Mouse (Mus musculus): Measurements from ENCODE around the gene Ezh1.

The Ezh1 gene

GRCm38 (mm10) chr11:101251031-101251430 is 24.8 kb upstream of the Ezh1 start:
- H3K4me1 ChIP-seq (replicated peaks; ENCODE audit: low read depth, low read length): peaks cover 44% of the 10 kb centered on the region
- H3K27me3 ChIP-seq (ENCODE audit: insufficient read depth, low read length): peaks cover 20% of the 10 kb centered on the region
- H3K36me3 ChIP-seq (ENCODE audit: insufficient read depth, low read length): peaks cover 3% of the 10 kb centered on the region
- H3K4me3 ChIP-seq (replicated peaks; ENCODE audit: low read length): no peak overlapping the region
- no peak for TF ChIP-seq NANOG (IDR thresholded peaks at IDR 0.05; ENCODE audit: borderline replicate concordance, low read length)
- TF ChIP-seq POU5F1 (IDR thresholded peaks at IDR 0.05; ENCODE audit: borderline replicate concordance, low read length): no peak
- TF ChIP-seq CTCF (conservative IDR thresholded peaks at IDR 0.05; ENCODE audit: low read length): no peak
- no peaks in the 10 kb centered on the region for H3K9me3 ChIP-seq (ENCODE audit: low read length)

- TF ChIP-seq CTCF (conservative IDR thresholded peaks at IDR 0.05; ENCODE audit: low read length) (peak; percentile 31), POU5F1 (IDR thresholded peaks at IDR 0.05; ENCODE audit: borderline replicate concordance, low read length) (no peak), NANOG (IDR thresholded peaks at IDR 0.05; ENCODE audit: borderline replicate concordance, low read length) (no peak)
- Histone ChIP-seq H3K4me3 (replicated peaks; ENCODE audit: low read length) (peak overlapping the region; percentile 29; the same call in 1 of the 2 replicates), H3K9me3 (ENCODE audit: low read length) (no peaks in the 10 kb centered on the region), H3K36me3 (ENCODE audit: insufficient read depth, low read length) (no peaks in the 10 kb centered on the region), H3K27me3 (ENCODE audit: insufficient read depth, low read length) (peaks cover 44% of the 10 kb centered on the region), H3K4me1 (replicated peaks; ENCODE audit: low read depth, low read length) (peaks cover 40% of the 10 kb centered on the region)
These were observed 22.2 kb upstream of the Ezh1 start for GRCm38 (mm10) chr11:101248258-101248994.

- Histone ChIP-seq H3K4me3 (replicated peaks; ENCODE audit: low read length) (no peak overlapping the region; the same call in 1 of the 2 replicates), H3K36me3 (ENCODE audit: insufficient read depth, low read length) (no peaks in the 10 kb centered on the region), H3K9me3 (ENCODE audit: low read length) (no peaks in the 10 kb centered on the region), H3K4me1 (replicated peaks; ENCODE audit: low read depth, low read length) (peaks cover 34% of the 10 kb centered on the region), H3K27me3 (ENCODE audit: insufficient read depth, low read length) (peaks cover 47% of the 10 kb centered on the region)
- TF ChIP-seq CTCF (conservative IDR thresholded peaks at IDR 0.05; ENCODE audit: low read length) (no peak), POU5F1 (IDR thresholded peaks at IDR 0.05; ENCODE audit: borderline replicate concordance, low read length) (no peak), NANOG (IDR thresholded peaks at IDR 0.05; ENCODE audit: borderline replicate concordance, low read length) (no peak)
These were observed 21.3 kb upstream of the Ezh1 start for GRCm38 (mm10) chr11:101247521-101248030.

- Histone ChIP-seq H3K9me3 (ENCODE audit: low read length) (no peaks in the 10 kb centered on the region), H3K4me3 (replicated peaks; ENCODE audit: low read length) (peak overlapping the region; percentile 83), H3K27me3 (ENCODE audit: insufficient read depth, low read length) (peaks cover 47% of the 10 kb centered on the region), H3K4me1 (replicated peaks; ENCODE audit: low read depth, low read length) (peaks cover 31% of the 10 kb centered on the region), H3K36me3 (ENCODE audit: insufficient read depth, low read length) (no peaks in the 10 kb centered on the region)
- no peak for TF ChIP-seq CTCF (conservative IDR thresholded peaks at IDR 0.05; ENCODE audit: low read length)
- no peak for TF ChIP-seq NANOG (IDR thresholded peaks at IDR 0.05; ENCODE audit: borderline replicate concordance, low read length)
- TF ChIP-seq POU5F1 (IDR thresholded peaks at IDR 0.05; ENCODE audit: borderline replicate concordance, low read length): no peak
These were observed 20.4 kb upstream of the Ezh1 start for GRCm38 (mm10) chr11:101246702-101247012.

GRCm38 (mm10) chr11:101245855-101246701 is 19.8 kb upstream of the Ezh1 start, which contains the start of gene Ramp2:
Gene Ramp2 (plus strand): TSS chr11:101246028.
- Histone ChIP-seq H3K36me3 (ENCODE audit: insufficient read depth, low read length) (no peaks in the 10 kb centered on the region), H3K9me3 (ENCODE audit: low read length) (no peaks in the 10 kb centered on the region), H3K27me3 (ENCODE audit: insufficient read depth, low read length) (peaks cover 47% of the 10 kb centered on the region), H3K4me3 (replicated peaks; ENCODE audit: low read length) (peak within 1 kb of the TSS; percentile 83), H3K4me1 (replicated peaks; ENCODE audit: low read depth, low read length) (peaks cover 31% of the 10 kb centered on the region)
- TF ChIP-seq NANOG (IDR thresholded peaks at IDR 0.05; ENCODE audit: borderline replicate concordance, low read length) (no peak), POU5F1 (IDR thresholded peaks at IDR 0.05; ENCODE audit: borderline replicate concordance, low read length) (no peak), CTCF (conservative IDR thresholded peaks at IDR 0.05; ENCODE audit: low read length) (no peak)

- Histone ChIP-seq H3K9me3 (ENCODE audit: low read length) (no peaks in the 10 kb centered on the region), H3K27me3 (ENCODE audit: insufficient read depth, low read length) (peaks cover 47% of the 10 kb centered on the region), H3K4me1 (replicated peaks; ENCODE audit: low read depth, low read length) (peaks cover 31% of the 10 kb centered on the region), H3K4me3 (replicated peaks; ENCODE audit: low read length) (no peak overlapping the region), H3K36me3 (ENCODE audit: insufficient read depth, low read length) (no peaks in the 10 kb centered on the region)
- TF ChIP-seq CTCF (conservative IDR thresholded peaks at IDR 0.05; ENCODE audit: low read length): no peak
- no peak for TF ChIP-seq POU5F1 (IDR thresholded peaks at IDR 0.05; ENCODE audit: borderline replicate concordance, low read length)
- TF ChIP-seq NANOG (IDR thresholded peaks at IDR 0.05; ENCODE audit: borderline replicate concordance, low read length): no peak
These were observed 18.8 kb upstream of the Ezh1 start for GRCm38 (mm10) chr11:101245071-101245470.

- TF ChIP-seq NANOG (IDR thresholded peaks at IDR 0.05; ENCODE audit: borderline replicate concordance, low read length) (no peak), CTCF (conservative IDR thresholded peaks at IDR 0.05; ENCODE audit: low read length) (no peak), POU5F1 (IDR thresholded peaks at IDR 0.05; ENCODE audit: borderline replicate concordance, low read length) (no peak)
- H3K4me1 ChIP-seq (replicated peaks; ENCODE audit: low read depth, low read length): peaks cover 19% of the 10 kb centered on the region
- H3K27me3 ChIP-seq (ENCODE audit: insufficient read depth, low read length): 0 out of 2 replicates have a peak, but pooled peaks cover 2% of the 10 kb centered on the region
- no peaks in the 10 kb centered on the region for H3K36me3 ChIP-seq (ENCODE audit: insufficient read depth, low read length)
- no peak overlapping the region for H3K4me3 ChIP-seq (replicated peaks; ENCODE audit: low read length)
- peaks cover 7% of the 10 kb centered on the region; the same call in 1 of the 2 replicates for H3K9me3 ChIP-seq (ENCODE audit: low read length)
These were observed 11.9 kb upstream of the Ezh1 start for GRCm38 (mm10) chr11:101238071-101238647.

GRCm38 (mm10) chr11:101236782-101237181 is 10.5 kb upstream of the Ezh1 start:
- Histone ChIP-seq H3K4me1 (replicated peaks; ENCODE audit: low read depth, low read length) (peaks cover 32% of the 10 kb centered on the region), H3K27me3 (ENCODE audit: insufficient read depth, low read length) (no peaks in the 10 kb centered on the region)
- TF ChIP-seq CTCF (conservative IDR thresholded peaks at IDR 0.05; ENCODE audit: low read length) (no peak), POU5F1 (IDR thresholded peaks at IDR 0.05; ENCODE audit: borderline replicate concordance, low read length) (no peak), NANOG (IDR thresholded peaks at IDR 0.05; ENCODE audit: borderline replicate concordance, low read length) (no peak)

More at GRCm38 (mm10) chr11:101236782-101237181, 10.5 kb upstream of the Ezh1 start:
- Histone ChIP-seq H3K36me3 (ENCODE audit: insufficient read depth, low read length) (no peaks in the 10 kb centered on the region), H3K9me3 (ENCODE audit: low read length) (peaks cover 7% of the 10 kb centered on the region; the same call in 1 of the 2 replicates), H3K4me3 (replicated peaks; ENCODE audit: low read length) (no peak overlapping the region)
